Mouse (Mus musculus): ENCODE results near the gene Strap.

The Strap gene

DNA sequence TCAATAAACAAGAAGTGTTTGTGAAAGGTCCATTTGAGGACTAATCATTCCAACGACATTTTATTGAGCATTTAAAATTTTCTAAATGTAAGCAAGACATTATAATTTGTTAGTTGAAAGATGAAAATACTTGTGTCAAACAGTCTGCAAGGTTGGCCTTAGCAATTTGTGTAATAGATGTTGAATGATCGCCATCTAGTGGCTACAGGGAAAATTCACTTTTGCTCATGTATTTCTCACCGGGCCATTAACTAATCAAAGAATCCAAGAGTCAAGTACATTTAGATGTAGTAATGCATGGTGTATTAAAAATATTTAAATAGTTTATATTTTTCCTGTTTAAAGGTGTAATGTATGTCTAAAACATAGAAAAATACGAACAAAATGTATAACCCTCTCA is 11.0 kb upstream of the Strap start:
- peak; percentile 61 for DNase-seq

GRCm38 (mm10) chr6:137734460-137734845 is 425 bp upstream of the Strap start:
- DNase-seq: peak; percentile 22

DNA sequence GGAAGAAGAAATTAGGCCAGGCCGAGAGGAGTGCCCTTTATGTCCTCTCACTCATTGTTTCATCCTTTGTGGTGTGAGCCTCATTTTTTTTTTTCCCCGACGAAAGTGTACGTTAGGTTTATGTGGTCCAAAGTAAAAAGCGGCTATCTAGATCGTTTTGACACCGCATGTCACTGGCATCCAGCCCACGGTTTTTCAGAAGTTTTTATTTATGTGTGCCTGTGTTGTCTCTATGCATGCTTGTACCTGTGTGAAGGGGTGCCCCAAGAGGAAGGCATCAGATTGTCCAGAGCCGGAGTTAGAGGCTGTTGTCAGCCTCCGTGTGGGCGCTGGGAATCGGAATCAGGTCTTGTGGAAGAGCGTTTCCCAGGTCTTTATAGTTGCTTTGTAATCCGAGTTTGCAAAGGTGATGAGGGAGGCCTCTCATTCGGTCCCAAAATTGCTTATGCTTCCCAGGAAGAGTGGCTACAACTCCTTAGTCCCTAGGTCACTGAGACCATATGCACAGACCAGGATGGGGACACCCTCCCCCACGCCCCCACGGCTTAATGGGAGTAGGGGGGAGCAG is 877 bp downstream of the Strap start:
- no peak for DNase-seq

GRCm38 (mm10) chr6:137740972-137741371 is 6.1 kb downstream of the Strap start:
- DNase-seq: no peak

- peak; percentile 45 for DNase-seq
Measured at GRCm38 (mm10) chr6:137744700-137745099, 9.8 kb downstream of the Strap start.

GRCm38 (mm10) chr6:137747174-137747928 is 12.5 kb downstream of the Strap start:
- peak; percentile 40 for DNase-seq

- peak; percentile 82 for DNase-seq
Measured at GRCm38 (mm10) chr6:137751551-137752274, 16.8 kb downstream of the Strap start.

DNA sequence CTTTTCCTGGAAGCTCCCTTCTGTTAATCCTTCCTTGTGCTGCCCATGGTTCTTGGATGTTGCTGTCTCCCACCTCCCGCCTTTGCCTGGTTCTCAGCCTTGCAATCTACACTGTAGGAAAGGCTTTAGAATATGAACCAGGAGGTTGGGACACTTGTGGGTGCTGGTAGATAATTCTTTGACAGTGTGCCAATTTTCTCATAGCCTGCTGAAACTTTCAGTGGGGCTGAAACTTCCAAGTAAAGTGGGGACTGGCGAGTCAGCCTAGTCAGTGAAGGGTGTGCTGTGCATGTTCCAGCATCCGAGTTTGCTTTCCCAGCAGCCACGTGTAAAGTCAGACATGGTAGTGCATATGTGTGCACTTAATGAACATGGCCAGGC is 17.4 kb downstream of the Strap start:
- no peak for DNase-seq

- DNase-seq: peak; percentile 96
Measured at GRCm38 (mm10) chr6:137754056-137754856, 19.4 kb downstream of the Strap start, which contains the start of gene Dera. Dera (plus strand) TSS chr6:137754546.

- DNase-seq: no peak
Measured at GRCm38 (mm10) chr6:137754857-137755232, 20.0 kb downstream of the Strap start.

DNA sequence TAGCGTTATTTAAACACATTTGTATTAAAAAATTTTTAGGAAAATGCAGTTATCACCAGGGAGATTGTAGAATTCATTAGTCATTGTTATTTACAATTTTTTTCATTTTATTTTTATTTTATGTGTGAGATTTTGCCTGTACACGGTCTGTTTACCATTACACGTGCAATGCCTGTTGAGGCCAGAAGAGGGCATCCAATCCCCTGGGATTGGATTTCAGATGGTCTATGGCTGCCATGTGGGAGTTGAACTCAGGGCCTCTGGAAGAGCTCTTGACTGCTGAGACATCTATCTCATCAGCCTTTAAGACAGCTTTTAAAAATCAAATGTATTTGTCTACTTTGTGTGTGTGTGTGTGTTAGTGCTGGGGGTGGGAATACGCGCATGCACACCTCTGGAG is 21.4 kb downstream of the Strap start:
- DNase-seq: peak; percentile 53

DNA sequence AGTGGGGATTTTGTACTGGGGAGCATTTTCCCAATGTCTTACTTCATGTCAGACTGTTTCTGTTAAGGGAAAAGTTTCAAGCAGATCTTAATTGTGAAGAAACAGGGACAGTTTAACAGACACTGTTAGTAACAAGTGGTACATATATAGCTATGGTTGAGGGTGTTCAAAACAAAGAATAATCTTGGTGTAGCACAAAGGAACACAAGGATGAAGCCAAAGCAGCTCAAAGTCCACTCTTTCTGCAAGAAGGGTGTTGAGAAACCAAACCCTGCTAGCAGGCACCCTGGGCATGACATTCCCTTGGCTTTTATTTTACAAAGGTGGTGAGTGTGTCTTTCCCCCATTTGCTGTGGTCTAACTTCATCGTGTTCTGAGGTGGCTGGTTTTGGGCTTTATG is 23.0 kb downstream of the Strap start:
- no peak for DNase-seq

DNA sequence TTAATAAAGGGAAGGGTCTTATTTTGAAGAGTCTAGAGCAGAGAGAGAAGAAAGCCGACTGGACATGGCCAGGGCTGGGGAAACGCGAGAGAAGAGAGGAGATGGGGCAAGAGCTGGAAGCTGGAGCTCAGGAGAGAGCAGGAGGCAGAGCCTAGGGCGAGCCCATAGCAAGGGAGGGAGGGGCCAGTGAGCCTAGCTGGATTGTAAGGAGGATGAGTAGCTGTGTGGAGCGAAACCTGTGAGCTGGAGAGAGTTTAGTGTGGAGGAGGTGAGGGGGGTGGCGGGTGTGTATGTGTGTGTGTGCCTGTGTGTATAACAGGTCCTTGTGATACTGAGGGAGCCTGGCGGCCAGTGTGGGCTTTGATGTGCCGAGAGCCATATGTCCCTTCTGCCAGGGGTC is 24.8 kb downstream of the Strap start:
- DNase-seq: no peak

DNA sequence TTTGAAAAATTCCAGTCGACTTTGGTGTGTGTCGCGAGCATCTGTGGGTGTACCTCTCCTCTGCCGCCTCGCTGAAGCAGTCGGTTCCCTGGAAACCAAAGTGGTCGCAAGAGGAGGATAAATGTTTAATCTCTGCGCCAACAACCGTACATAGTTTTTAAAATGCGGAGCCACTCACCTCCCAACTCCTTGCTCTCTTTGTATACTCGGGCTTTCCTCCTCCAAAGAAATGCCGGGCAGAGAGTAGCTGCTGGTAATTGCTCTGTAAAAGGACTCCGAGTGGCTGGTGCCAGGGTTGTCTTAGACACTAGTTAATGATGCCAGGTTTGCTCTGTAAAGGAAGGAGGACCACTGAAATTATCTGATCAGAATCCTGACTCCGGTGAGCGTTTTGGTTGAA is 26.1 kb downstream of the Strap start:
- DNase-seq: no peak

DNA sequence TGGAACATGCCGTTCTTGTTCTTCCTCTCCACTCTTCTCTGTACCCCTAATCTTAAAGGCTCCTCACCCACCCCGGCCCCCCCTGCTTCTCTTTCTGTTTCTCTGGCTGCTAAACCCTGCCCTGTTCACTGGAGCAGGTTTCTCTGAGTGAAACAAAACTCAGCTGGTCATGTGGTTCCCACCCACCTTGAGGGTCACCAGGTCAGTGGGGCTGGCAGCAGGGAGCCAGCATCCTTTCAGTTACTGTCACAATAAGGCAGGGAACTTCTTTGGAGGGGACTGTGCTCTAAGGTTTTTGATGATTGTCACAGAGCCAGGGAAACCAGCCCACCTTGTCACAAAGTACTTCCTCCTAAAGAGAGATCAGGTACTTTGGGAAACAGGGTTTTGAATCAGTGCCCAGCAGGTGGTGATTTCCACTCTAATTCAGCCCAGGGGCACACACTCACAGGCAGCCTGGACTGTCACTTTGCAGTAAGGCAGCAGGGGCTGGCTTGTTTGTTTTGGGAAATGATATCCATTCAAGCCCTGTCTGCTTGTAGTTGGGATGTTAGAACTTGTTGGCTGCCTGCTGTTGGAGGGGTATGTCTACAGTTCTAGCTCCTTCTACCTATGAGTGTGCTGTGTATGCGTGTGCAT is 29.8 kb downstream of the Strap start:
- DNase-seq: no peak

DNA sequence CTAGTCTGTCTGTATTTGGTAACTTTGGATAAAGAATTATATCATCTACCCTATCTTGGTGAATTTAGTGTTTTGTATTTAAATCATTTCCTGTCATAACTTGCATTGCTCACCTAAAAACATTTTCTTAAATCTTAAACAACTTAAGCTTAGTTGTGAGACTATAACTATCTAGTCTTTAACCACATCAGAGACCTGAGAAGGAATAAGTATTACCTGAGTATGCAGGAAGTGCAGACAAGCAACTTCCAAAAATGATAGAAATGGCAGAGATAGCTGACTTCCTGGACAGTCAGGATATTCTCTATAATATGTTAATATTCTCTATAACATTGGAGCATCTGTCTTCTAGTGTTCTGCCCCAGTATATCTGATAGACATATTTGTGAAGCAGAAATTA is 31.3 kb downstream of the Strap start:
- DNase-seq: no peak

DNA sequence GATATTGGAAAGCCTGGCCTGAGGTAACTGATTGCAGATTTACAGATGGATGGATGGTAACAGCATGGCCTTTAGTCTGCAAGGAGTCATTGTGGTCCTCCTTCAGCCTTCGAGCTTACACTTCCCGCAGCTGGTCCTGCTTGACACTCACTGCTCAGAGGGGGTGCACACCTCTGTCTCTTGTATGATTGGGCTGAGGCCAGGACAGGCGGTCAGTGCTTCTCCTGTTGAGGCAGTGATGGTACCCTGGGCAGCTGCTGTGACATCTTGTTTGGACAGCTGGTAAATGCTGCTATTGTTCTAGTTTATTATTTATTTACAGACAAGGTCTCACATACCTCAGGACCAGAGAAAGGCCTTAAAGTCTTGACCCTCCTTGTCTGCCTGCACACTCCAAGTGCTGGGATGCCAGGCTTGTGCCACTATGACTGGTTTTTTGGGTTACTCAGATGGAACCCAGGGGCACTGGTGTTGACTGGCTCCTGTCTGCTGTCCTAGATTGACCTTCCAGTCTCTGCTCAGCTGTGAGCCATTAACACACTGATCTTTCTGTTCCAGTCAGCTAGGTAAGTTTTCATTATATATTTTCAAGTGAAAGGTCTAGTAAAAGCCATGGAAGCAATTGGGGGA is 36.9 kb downstream of the Strap start:
- DNase-seq: no peak

- DNase-seq: no peak
Measured at GRCm38 (mm10) chr6:137772918-137773636, 38.2 kb downstream of the Strap start.

DNA sequence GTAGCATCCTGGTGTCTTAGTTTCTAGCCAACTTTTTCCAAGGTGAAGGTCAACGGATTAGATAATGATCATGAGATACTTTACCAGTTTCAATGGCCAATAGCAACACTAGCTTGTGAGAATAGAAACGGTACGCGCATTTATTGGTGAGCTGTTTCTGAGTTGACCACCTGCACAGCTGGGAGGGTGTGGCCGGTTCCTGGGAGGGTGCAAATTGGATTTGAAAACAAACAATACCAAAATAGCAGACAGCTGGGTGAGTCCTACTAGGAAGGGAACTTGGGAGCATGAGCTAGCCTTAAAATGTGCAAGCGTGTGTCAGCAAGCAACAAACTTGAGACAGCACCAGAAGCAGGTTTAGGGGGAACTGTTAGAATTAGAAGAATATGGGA is 38.8 kb downstream of the Strap start:
- no peak for DNase-seq

DNA sequence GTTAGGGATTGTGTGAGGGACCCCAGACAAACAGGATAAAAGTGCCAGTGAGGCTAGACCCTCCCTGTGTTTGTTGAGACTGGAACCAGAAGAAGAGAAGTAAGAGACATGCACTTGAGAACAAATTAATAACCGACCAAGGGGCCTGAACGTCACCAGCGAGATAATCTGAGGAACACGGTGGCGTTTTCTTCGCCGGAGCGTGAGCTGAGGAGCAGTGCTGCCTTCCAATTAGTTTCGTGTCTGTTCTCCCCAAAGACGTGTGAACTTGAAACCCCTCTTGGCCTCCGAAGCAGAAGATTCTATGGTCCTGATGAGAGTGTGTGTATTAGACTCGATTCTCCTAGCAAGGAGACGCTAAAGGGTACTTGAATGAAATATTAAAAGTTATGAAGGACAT is 39.3 kb downstream of the Strap start:
- DNase-seq: no peak

DNA sequence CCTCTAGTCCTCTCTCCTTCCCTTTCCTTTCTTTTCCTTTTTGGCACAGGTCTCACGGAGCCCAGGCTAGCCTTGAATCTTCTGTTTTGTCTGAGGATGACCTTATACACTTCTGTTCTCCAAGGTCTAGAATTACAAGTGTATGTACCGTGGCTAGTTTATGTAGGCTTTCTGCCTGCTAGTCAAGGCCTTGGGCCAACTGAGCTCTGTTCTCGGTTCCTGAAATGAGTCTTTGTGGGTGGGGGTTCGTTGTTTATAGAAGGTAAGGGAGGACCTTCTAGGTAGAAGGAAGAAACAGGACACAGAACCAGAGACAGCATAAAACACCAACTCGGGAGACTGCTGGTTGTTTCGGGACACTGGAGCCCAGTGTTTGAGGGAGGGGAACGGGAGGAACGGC is 40.3 kb downstream of the Strap start:
- no peak for DNase-seq

DNA sequence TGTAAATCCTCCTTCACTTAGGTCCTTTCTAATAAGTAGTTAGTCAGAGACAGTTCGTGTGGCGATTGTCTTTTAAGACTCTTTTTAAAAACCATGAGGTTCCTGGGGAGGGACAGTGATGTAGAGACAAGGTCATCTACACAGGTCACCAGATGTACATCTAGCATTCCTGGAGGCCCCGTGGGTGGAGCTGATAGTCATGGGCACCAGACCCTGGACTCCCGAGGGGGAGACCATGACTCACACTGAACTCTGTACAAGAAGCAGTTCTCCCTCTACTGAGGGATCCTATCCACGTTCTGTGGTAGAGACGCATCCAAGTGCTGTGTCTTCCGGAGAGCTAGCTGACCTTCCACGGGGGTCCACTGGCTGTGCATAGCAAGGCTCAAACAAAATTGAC is 42.1 kb downstream of the Strap start:
- DNase-seq: no peak

All from kidney, adult 9 months (tissue).